In genomic region chr9:21858084-21858483, GRCm38 (mm10) we compare ENCODE assay signal across 8 mouse cellular contexts. TPM values are rescaled to one million over a fixed set of nuclear protein-coding genes. Genes with fewer than 3 reads are reported as not detected.
A peak's percentile ranks its signal among the peaks of the same experiment; 100 is the strongest.
DNase-seq lines count a peak whose midpoint lies in the region; ATAC-seq and TF ChIP-seq lines count a peak whose summit lies in the region.

No protein-coding gene starts in this region.

- peak; percentile 90 for ATAC-seq in heart, embryonic 16.5 days (replicated peaks; ENCODE audit: extremely low read depth, insufficient read depth, low FRiP score)

- H3K36me3 ChIP-seq in heart, embryonic 16.5 days (ENCODE audit: control insufficient read depth, insufficient read depth): no peaks in the 10 kb centered on the region
- H3K36me3 ChIP-seq in limb, embryonic 10.5 days: no peaks in the 10 kb centered on the region

- H3K9ac ChIP-seq in heart, embryonic 16.5 days (ENCODE audit: low read length): no peak overlapping the region

- no peak for TF ChIP-seq POLR2A in cerebellum, adult 2 months (IDR thresholded peaks at IDR 0.05; ENCODE audit: borderline replicate concordance, insufficient read depth, low read length)

- intact Hi-C loops in gastrocnemius, postnatal 14 days (cut with DNase I; ENCODE audit: low total_unique reads): no loop called here

- no peak overlapping the region for H3K4me3 ChIP-seq in heart, embryonic 16.5 days (ENCODE audit: low read length)
- no peak overlapping the region for H3K4me3 ChIP-seq in limb, embryonic 10.5 days
- H3K4me3 ChIP-seq in cerebellum, adult 2 months (replicated peaks; ENCODE audit: insufficient read depth, low read depth, low read length): no peak overlapping the region

- H3K27ac ChIP-seq in heart, embryonic 16.5 days (ENCODE audit: low read length): peak overlapping the region; percentile 74
- 0 out of 2 replicates have a peak overlapping the region, but pooled peaks have one; percentile 14 for H3K27ac ChIP-seq in limb, embryonic 10.5 days
- H3K27ac ChIP-seq in cerebellum, adult 2 months (ENCODE audit: insufficient read depth, low read length): no peak overlapping the region

- WGBS in heart, embryonic 16.5 days: 39% methylated on average over 6 of the region's 6 CpGs
- WGBS in limb, embryonic 10.5 days: 72% methylated on average over 6 of the region's 6 CpGs
- WGBS in cerebellum, adult 2 months: 81% methylated on average over 6 of the region's 6 CpGs

- H3K4me1 ChIP-seq in heart, embryonic 16.5 days (ENCODE audit: control insufficient read depth, insufficient read depth, low read length): no peaks in the 10 kb centered on the region
- peaks cover 6% of the 10 kb centered on the region for H3K4me1 ChIP-seq in limb, embryonic 10.5 days
- no peaks in the 10 kb centered on the region; the same call in 1 of the 2 replicates for H3K4me1 ChIP-seq in cerebellum, adult 2 months (ENCODE audit: control insufficient read depth, insufficient read depth, low read length)

- peaks cover 6% of the 10 kb centered on the region; the same call in 1 of the 2 replicates for H3K9me3 ChIP-seq in heart, embryonic 16.5 days (replicated peaks; ENCODE audit: control insufficient read depth, low read length)
- no peaks in the 10 kb centered on the region for H3K9me3 ChIP-seq in limb, embryonic 10.5 days (replicated peaks)

- peak; percentile 57 for DNase-seq in gastrocnemius, postnatal 25 days
- DNase-seq in gastrocnemius, postnatal 14 days: no peak
- no peak for DNase-seq in limb, embryonic 10.5 days (ENCODE audit: low spot score)
- DNase-seq in lung, postnatal 4 days: peak; percentile 68 to 87
- no peak for DNase-seq in layer of hippocampus, adult 8-10 months (ENCODE audit: low spot score in 2 of 2)
- no peak for DNase-seq in cerebellum, adult 2 months
- no peak for DNase-seq in spleen, adult 12 weeks (ENCODE audit: low spot score)

- no peaks in the 10 kb centered on the region for H3K27me3 ChIP-seq in heart, embryonic 16.5 days (ENCODE audit: control insufficient read depth, insufficient read depth, low read length)
- H3K27me3 ChIP-seq in limb, embryonic 10.5 days (ENCODE audit: low read depth, poor library complexity, severe bottlenecking): no peaks in the 10 kb centered on the region
- no peaks in the 10 kb centered on the region for H3K27me3 ChIP-seq in cerebellum, adult 2 months (ENCODE audit: control insufficient read depth, insufficient read depth, low read length)

- no peak overlapping the region for H3K4me2 ChIP-seq in heart, embryonic 16.5 days (ENCODE audit: low read depth, low read length)

- TF ChIP-seq CTCF in cerebellum, adult 2 months (IDR thresholded peaks at IDR 0.05; ENCODE audit: borderline replicate concordance, insufficient read depth, low read depth, low read length): no peak

RNA-seq across cellular contexts. Expression of gene Dock6, which starts 5.6 kb away (rescaled TPM):
- total RNA-seq in gastrocnemius, postnatal 25 days (2021): 10 to 100 TPM; 10.7 to 14.7 TPM
- total RNA-seq in gastrocnemius, postnatal 14 days (2021): 10 to 100 TPM; 18.8 to 24.7 TPM
- polyA plus RNA-seq in heart, embryonic 16.5 days (2015; fragmentation: Nextera tagmentation; extraction: Ambion mirVana): 45.2 and 46.2 TPM in 2 replicates
- 46.0 and 52.0 TPM in 2 replicates for polyA plus RNA-seq in limb, embryonic 10.5 days (2016; fragmentation: Nextera tagmentation; extraction: Ambion mirVana)
- total RNA-seq in layer of hippocampus, adult 8-10 months (2022): 10 to 100 TPM; 12.7 to 23.0 (median 19.2) TPM
- 39.3 and 41.4 TPM in 2 replicates for polyA plus RNA-seq in cerebellum, adult 2 months (2012; rRNA removed)

RNA-seq across cellular contexts. Expression of gene Angptl8, which starts 22.8 kb away (rescaled TPM):
- total RNA-seq in gastrocnemius, postnatal 25 days (2021): under 1 TPM in 1 of 2 experiments, not detected in 1; 0.43 TPM
- not detected for total RNA-seq in gastrocnemius, postnatal 14 days (2021)
- polyA plus RNA-seq in heart, embryonic 16.5 days (2015; fragmentation: Nextera tagmentation; extraction: Ambion mirVana): 1.7 and 2.4 TPM in 2 replicates
- polyA plus RNA-seq in limb, embryonic 10.5 days (2016; fragmentation: Nextera tagmentation; extraction: Ambion mirVana): 1.2 and 1.6 TPM in 2 replicates
- not detected for total RNA-seq in layer of hippocampus, adult 8-10 months (2022)
- polyA plus RNA-seq in cerebellum, adult 2 months (2012; rRNA removed): not detected in 2 replicates

RNA-seq across cellular contexts. Expression of gene Kank2, which starts 59.5 kb away (rescaled TPM):
- 10 to 100 TPM; 14.3 to 17.5 TPM for total RNA-seq in gastrocnemius, postnatal 25 days (2021)
- 10 to 100 TPM; 17.9 to 21.2 TPM for total RNA-seq in gastrocnemius, postnatal 14 days (2021)
- polyA plus RNA-seq in heart, embryonic 16.5 days (2015; fragmentation: Nextera tagmentation; extraction: Ambion mirVana): 16.6 and 21.8 TPM in 2 replicates
- polyA plus RNA-seq in limb, embryonic 10.5 days (2016; fragmentation: Nextera tagmentation; extraction: Ambion mirVana): 22.7 and 24.2 TPM in 2 replicates
- total RNA-seq in layer of hippocampus, adult 8-10 months (2022): 10 to 100 TPM in 2 of 4 experiments, 1 to 10 TPM in 2; 7.2 to 10.1 (median 9.3) TPM
- 44.7 and 50.6 TPM in 2 replicates for polyA plus RNA-seq in cerebellum, adult 2 months (2012; rRNA removed)

RNA-seq across cellular contexts. Expression of gene Rab3d, which starts 59.9 kb away (rescaled TPM):
- 1 to 10 TPM; 3.4 to 6.0 TPM for total RNA-seq in gastrocnemius, postnatal 25 days (2021)
- 1 to 10 TPM; 4.1 to 6.6 TPM for total RNA-seq in gastrocnemius, postnatal 14 days (2021)
- polyA plus RNA-seq in heart, embryonic 16.5 days (2015; fragmentation: Nextera tagmentation; extraction: Ambion mirVana): 10.8 and 11.4 TPM in 2 replicates
- 2.7 and 5.0 TPM in 2 replicates for polyA plus RNA-seq in limb, embryonic 10.5 days (2016; fragmentation: Nextera tagmentation; extraction: Ambion mirVana)
- 10 to 100 TPM; 16.9 to 23.5 (median 21.1) TPM for total RNA-seq in layer of hippocampus, adult 8-10 months (2022)
- polyA plus RNA-seq in cerebellum, adult 2 months (2012; rRNA removed): 13.9 and 16.3 TPM in 2 replicates

Comparison
In these comparisons a context has a peak if more than half of its experiments do, and no peak if none do; other contexts are left out.
1. DNase-seq: peak in gastrocnemius, postnatal 25 days (single experiment) and lung, postnatal 4 days (2 of 2); none in gastrocnemius, postnatal 14 days (single experiment), limb, embryonic 10.5 days (single experiment), layer of hippocampus, adult 8-10 months (0 of 2), cerebellum, adult 2 months (0 of 2) and spleen, adult 12 weeks (single experiment).